Mouse (Mus musculus): ENCODE results near the gene Mecom.

GRCm38 (mm10) chr3:29963447-29963846 is 584.4 kb downstream of the Mecom start:
- TF ChIP-seq EP300 (IDR thresholded peaks at IDR 0.05) (no peak), CTCF (IDR thresholded peaks at IDR 0.05) (no peak)
